Mouse (Mus musculus) CH12.LX (cell line): ENCODE results near the gene Sp100. TPM values are rescaled to one million over a fixed set of nuclear protein-coding genes. Genes with fewer than 3 reads are reported as not detected.

ENCODE experiments used
- DNase-seq: peaks from one replicate; pipeline ENCODE4 v3.0.0-alpha.2; 2013; ENCODE audit errors: extremely low read depth
- H3K27ac ChIP-seq: 2 replicates; pipeline ENCODE4 v1.5.1; 2012; ENCODE audit warnings: low read depth, mild to moderate bottlenecking, control low read depth, moderate library complexity; ENCODE audit not compliant: insufficient read depth
- H3K27me3 ChIP-seq: replicated peaks from 2 replicates; pipeline ENCODE3; 2012; ENCODE audit warnings: inconsistent platforms
- H3K36me3 ChIP-seq, 2 experiments: replicated peaks in 1 of 2; 2 replicates each; pipeline versions ENCODE3 to v1.6.1; 2012; ENCODE audit warnings: inconsistent platforms in 1 of 2, low read length in 1 of 2, mild to moderate bottlenecking in 1 of 2, mixed read lengths in 1 of 2, moderate library complexity in 1 of 2; ENCODE audit not compliant: control insufficient read depth in 1 of 2, insufficient read depth in 1 of 2
- H3K4me1 ChIP-seq, 2 experiments: 2 replicates each; pipeline ENCODE4 v1.6.1; 2012; ENCODE audit warnings: inconsistent platforms in 1 of 2, moderate library complexity in 1 of 2; ENCODE audit not compliant: insufficient read depth in 2 of 2, control insufficient read depth in 1 of 2
- H3K4me2 ChIP-seq: 2 replicates; pipeline ENCODE4 v1.6.1; 2012; ENCODE audit warnings: low read depth, mild to moderate bottlenecking, control low read depth; ENCODE audit not compliant: poor library complexity, insufficient read depth, severe bottlenecking
- H3K4me3 ChIP-seq, 3 experiments: fragments of 150-350 bp in 1 of 3; sonication (generic) in 1 of 3; replicated peaks in 1 of 3; 2 replicates each; pipeline versions ENCODE3 to v1.5.1; 2011 to 2012; ENCODE audit warnings: low read depth in 2 of 3, low read length in 2 of 3, mild to moderate bottlenecking in 2 of 3, moderate library complexity in 2 of 3, control low read depth in 1 of 3, improper control_type of control experiment in 1 of 3, inconsistent platforms in 1 of 3, mixed read lengths in 1 of 3; ENCODE audit not compliant: poor library complexity in 1 of 3
- H3K79me2 ChIP-seq: replicated peaks from 2 replicates; pipeline ENCODE4 v1.6.1; 2012; ENCODE audit warnings: mild to moderate bottlenecking, moderate library complexity; ENCODE audit not compliant: control insufficient read depth, poor library complexity, insufficient read depth, severe bottlenecking; ENCODE audit errors: extremely low read depth
- H3K9ac ChIP-seq: 2 replicates; pipeline ENCODE4 v1.6.1; 2012; ENCODE audit warnings: low read depth, mild to moderate bottlenecking, control low read depth, moderate library complexity; ENCODE audit not compliant: insufficient read depth
- H3K9me3 ChIP-seq: replicated peaks from 2 replicates; pipeline ENCODE3; 2012; ENCODE audit warnings: low read length, inconsistent platforms, mixed read lengths
- BHLHE40 ChIP-seq: IDR thresholded peaks from 2 replicates; pipeline ENCODE4 v1.6.1; 2011; ENCODE audit warnings: mild to moderate bottlenecking, low read depth, low read length, improper control_type of control experiment
- CHD1 ChIP-seq: IDR thresholded peaks from 2 replicates; pipeline ENCODE4 v1.6.1; 2012; ENCODE audit warnings: low read depth, low read length, improper control_type of control experiment, inconsistent platforms
- CTCF ChIP-seq, 2 experiments: IDR thresholded peaks in 1 of 2; conservative IDR thresholded peaks in 1 of 2; 2 replicates each; pipeline ENCODE4 v1.5.1; 2011 to 2012; ENCODE audit warnings: low read depth in 2 of 2, low read length in 2 of 2, improper control_type of control experiment in 1 of 2, inconsistent platforms in 1 of 2, mild to moderate bottlenecking in 1 of 2, moderate library complexity in 1 of 2
- ELF1 ChIP-seq: IDR thresholded peaks from 2 replicates; pipeline ENCODE4 v1.6.1; 2014; ENCODE audit warnings: low read depth, mild to moderate bottlenecking, inconsistent platforms, low read length, improper control_type of control experiment
- GABPA ChIP-seq: IDR thresholded peaks from 2 replicates; pipeline ENCODE4 v1.6.1; 2012; ENCODE audit warnings: low read depth, low read length, improper control_type of control experiment, inconsistent platforms; ENCODE audit not compliant: insufficient replicate concordance
- HCFC1 ChIP-seq: IDR thresholded peaks from 2 replicates; pipeline ENCODE4 v1.6.1; 2012; ENCODE audit warnings: low read depth, mild to moderate bottlenecking, inconsistent platforms, low read length, improper control_type of control experiment
- IRF4 ChIP-seq: IDR thresholded peaks from 2 replicates; pipeline ENCODE4 v1.6.1; 2014; ENCODE audit warnings: low read depth, mild to moderate bottlenecking, inconsistent platforms, low read length, improper control_type of control experiment
- MAFK ChIP-seq: IDR thresholded peaks from 2 replicates; pipeline ENCODE4 v1.6.1; 2011; ENCODE audit warnings: low read length, improper control_type of control experiment; ENCODE audit not compliant: insufficient replicate concordance
- MEF2A ChIP-seq: IDR thresholded peaks from 2 replicates; pipeline ENCODE4 v1.6.1; 2014; ENCODE audit warnings: low read depth, mild to moderate bottlenecking, inconsistent platforms, low read length, improper control_type of control experiment, borderline replicate concordance
- NELFE ChIP-seq: IDR thresholded peaks from 2 replicates; pipeline ENCODE4 v1.6.1; 2011; ENCODE audit warnings: low read depth, low read length, improper control_type of control experiment
- POLR2AphosphoS2 ChIP-seq: IDR thresholded peaks from 2 replicates; pipeline ENCODE4 v1.6.1; 2011; ENCODE audit warnings: low read depth, low read length, improper control_type of control experiment
- RCOR1 ChIP-seq: conservative IDR thresholded peaks from 2 replicates; pipeline ENCODE4 v1.6.1; 2012; ENCODE audit warnings: low read depth, mild to moderate bottlenecking, inconsistent platforms, low read length, improper control_type of control experiment
- TCF12 ChIP-seq: IDR thresholded peaks from 2 replicates; pipeline ENCODE4 v1.6.1; 2014; ENCODE audit warnings: low read depth, mild to moderate bottlenecking, inconsistent platforms, low read length, improper control_type of control experiment
- UBTF ChIP-seq: IDR thresholded peaks from 2 replicates; pipeline ENCODE4 v1.6.1; 2012; ENCODE audit warnings: low read depth, mild to moderate bottlenecking, inconsistent platforms, low read length, improper control_type of control experiment, moderate library complexity
- USF1 ChIP-seq: IDR thresholded peaks from 2 replicates; pipeline ENCODE4 v1.6.1; 2014; ENCODE audit warnings: low read depth, mild to moderate bottlenecking, inconsistent platforms, low read length, improper control_type of control experiment
- ZMIZ1 ChIP-seq: IDR thresholded peaks from 2 replicates; pipeline ENCODE4 v1.6.1; 2012; ENCODE audit warnings: low read depth, mild to moderate bottlenecking, inconsistent platforms, low read length, improper control_type of control experiment
- dilution Hi-C: fragments of 300-500 bp; cut with MboI; formaldehyde crosslinking; loops from 2 replicates; pipeline ENCODE4 v1.14.3; 2020; ENCODE audit warnings: low sequenced_read_pairs; ENCODE audit not compliant: extremely low pct_unique_long_range_greater_than_20kb, extremely low pct_ligation_motif_present
- in situ Hi-C: fragments of 300-500 bp; cut with MboI; formaldehyde crosslinking; loops from 3 replicates; pipeline ENCODE4 v1.14.3; 2019; ENCODE audit warnings: low sequenced_read_pairs, low pct_ligation_motif_present, low pct_unique_long_range_greater_than_20kb, mixed read lengths
- polyA plus RNA-seq: library from polyadenylated mRNA; unstranded; fragments of >175 nt; gene quantifications from 2 replicates; pipeline ENCODE4 v1.2.1, GENCODE M21; 2012; ENCODE audit warnings: low read depth; ENCODE audit not compliant: insufficient read length
- total RNA-seq, 2 experiments: library from RNA; depleted of rRNA; stranded (reverse); fragments of 300-350 nt in 1 of 2; fragments of >200 nt in 1 of 2; gene quantifications; 2 replicates each; pipeline ENCODE4 v1.2.3; 2012 to 2014

The Sp100 gene
- total and polyA plus RNA-seq, 3 experiments: 24.7 to 74.0 (median 59.5) TPM

DNA sequence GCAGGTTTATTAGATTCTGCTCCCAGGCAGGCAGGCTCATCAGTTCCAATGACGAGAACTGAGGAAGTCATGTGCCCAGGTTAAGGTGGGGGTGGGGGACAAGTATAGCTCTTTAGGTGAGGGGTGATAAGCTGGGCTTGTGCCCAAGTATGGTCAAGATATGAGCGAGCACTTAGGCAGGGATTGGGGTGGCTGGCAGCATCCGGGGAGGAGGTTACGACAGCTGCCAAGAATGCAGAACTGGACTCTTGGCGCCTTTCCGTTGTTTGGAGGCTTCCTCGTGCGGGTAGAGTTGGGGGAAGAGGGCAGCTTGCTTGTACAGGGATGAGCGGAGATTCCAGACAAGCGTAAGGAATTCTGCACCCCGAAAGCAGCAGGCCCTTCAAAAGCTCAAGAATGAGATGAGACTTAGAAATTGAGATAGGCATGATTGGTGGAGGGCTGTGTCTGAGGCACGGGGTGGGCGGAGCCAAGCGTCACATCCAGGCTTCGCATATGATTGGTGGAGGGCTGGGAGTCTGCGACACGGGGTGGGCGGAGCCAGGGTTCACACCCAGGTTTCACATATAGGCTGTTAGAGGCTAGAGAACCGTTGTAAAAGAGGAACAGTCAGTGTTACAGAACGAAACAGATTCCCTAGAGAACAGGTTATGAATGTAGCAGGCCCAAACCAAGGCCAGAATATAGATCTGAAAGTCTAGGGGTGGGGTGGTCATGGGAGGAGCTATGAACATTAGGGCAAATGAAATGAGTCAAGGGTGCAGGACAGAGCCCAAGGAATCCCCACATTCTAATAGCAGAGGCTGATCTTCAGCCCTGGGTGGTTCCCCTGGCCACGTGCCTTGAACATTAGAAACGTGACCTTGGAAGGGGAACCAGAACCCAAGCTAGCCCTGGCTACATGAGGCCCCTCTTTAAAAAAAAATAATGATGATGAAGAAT is 53.7 kb downstream of the Sp100 start (continued):
- TF ChIP-seq CHD1: no peak
- TF ChIP-seq ELF1: no peak
- TF ChIP-seq GABPA: no peak
- peak; percentile 82 for TF ChIP-seq MEF2A
- peak; percentile 74; the same call in 1 of the 2 replicates for TF ChIP-seq TCF12
- no peak for TF ChIP-seq CTCF (conservative IDR thresholded peaks at IDR 0.05 in 1 of 2, IDR thresholded peaks at IDR 0.05 in 1 of 2; ENCODE audit: low read depth in 2 of 2, low read length in 2 of 2)
- peak; percentile 59 for TF ChIP-seq NELFE
- TF ChIP-seq MAFK: 0 out of 2 replicates have a peak, but pooled peaks have one; percentile 57
- TF ChIP-seq HCFC1: peak; percentile 28

DNA sequence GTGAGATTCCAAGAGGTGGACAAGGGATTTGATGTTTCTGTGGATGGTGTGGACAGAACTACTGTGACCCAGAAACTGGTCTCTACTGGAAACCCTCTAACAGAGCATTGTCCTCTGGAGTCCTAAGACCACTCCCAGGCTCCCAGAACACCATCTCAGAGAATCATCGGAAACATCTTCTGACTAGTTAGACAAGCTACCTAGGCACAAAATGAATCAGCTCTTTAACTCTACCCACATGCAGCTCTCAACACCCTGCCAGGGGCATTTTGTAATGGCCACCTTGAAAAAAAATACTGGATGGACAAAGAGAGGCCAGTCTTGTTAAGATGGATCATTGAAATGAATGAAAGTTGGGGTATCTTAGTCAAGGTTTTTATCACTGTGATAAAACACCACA is 55.8 kb downstream of the Sp100 start:
- H3K9ac ChIP-seq: no peak overlapping the region
- TF ChIP-seq USF1 (no peak), UBTF (no peak), POLR2AphosphoS2 (no peak), BHLHE40 (peak; percentile 60), IRF4 (peak; percentile 68; the same call in 1 of the 2 replicates), MAFK (peak; percentile 31; the same call in 1 of the 2 replicates), RCOR1 (0 out of 2 replicates have a peak, but pooled peaks have one; percentile 17)
- peaks cover 0 to 36% of the 10 kb centered on the region in 2 experiments for H3K36me3 ChIP-seq
- in situ Hi-C loops (no loop called here), dilution Hi-C loops (no loop called here)
- H3K9me3 ChIP-seq: no peaks in the 10 kb centered on the region
- H3K79me2 ChIP-seq: no peaks in the 10 kb centered on the region
- H3K27ac ChIP-seq: no peak overlapping the region
- H3K4me2 ChIP-seq: no peak overlapping the region
- no peak for DNase-seq
- H3K4me3 ChIP-seq: no peak overlapping the region
- H3K27me3 ChIP-seq: no peaks in the 10 kb centered on the region
- peaks cover 11 to 51% of the 10 kb centered on the region in 2 experiments; a peak in 3 of 4 replicates for H3K4me1 ChIP-seq

DNA sequence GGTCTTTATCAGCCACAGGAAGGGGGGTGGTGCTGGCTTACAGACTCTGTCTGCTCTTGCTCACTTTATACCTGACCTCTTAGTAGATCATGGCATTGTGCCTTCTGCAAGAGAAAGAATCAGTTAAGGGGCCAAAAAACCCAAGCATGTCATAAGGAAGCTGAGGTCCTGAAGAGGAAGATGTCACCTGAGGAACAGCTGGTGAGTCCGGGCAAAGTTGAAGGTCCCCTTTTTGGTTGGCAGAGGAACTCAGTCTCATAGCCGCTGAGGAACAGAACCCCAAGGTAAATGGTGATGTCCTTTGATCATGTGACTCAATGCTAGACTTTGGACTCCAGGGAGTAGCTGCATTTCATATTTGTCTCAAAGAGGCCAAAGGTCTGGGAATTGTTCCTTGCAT is 57.0 kb downstream of the Sp100 start:
- Histone ChIP-seq H3K4me2 (no peak overlapping the region), H3K9ac (no peak overlapping the region), H3K79me2 (no peaks in the 10 kb centered on the region), H3K4me1 (peaks cover 11 to 49% of the 10 kb centered on the region in 2 experiments; a peak in 3 of 4 replicates), H3K27ac (no peak overlapping the region), H3K36me3 (peaks cover 0 to 28% of the 10 kb centered on the region in 2 experiments), H3K9me3 (no peaks in the 10 kb centered on the region), H3K4me3 (no peak overlapping the region), H3K27me3 (no peaks in the 10 kb centered on the region)
- TF ChIP-seq BHLHE40 (0 out of 2 replicates have a peak, but pooled peaks have one; percentile 25), ZMIZ1 (no peak), CTCF (conservative IDR thresholded peaks at IDR 0.05 in 1 of 2, IDR thresholded peaks at IDR 0.05 in 1 of 2; ENCODE audit: low read depth in 2 of 2, low read length in 2 of 2) (no peak)
- dilution Hi-C loops: no loop called here
- DNase-seq: no peak
- in situ Hi-C loops: no loop called here
